Mouse (Mus musculus): ENCODE results near the gene Dbil5. TPM values are rescaled to one million over a fixed set of nuclear protein-coding genes. Genes with fewer than 3 reads are reported as not detected.

Gene Dbil5
- polyA plus RNA-seq, 2 experiments, result 0.36 to 1.1 TPM

GRCm38 (mm10) chr11:76225051-76225450, 7.6 kb downstream of the Dbil5 start:
- Histone ChIP-seq H3K9me3 (ENCODE audit: control insufficient read depth, low read length) (no peaks in the 10 kb centered on the region), H3K27ac (no peak overlapping the region), H3K27me3 (ENCODE audit: control insufficient read depth, insufficient read depth, low read length) (no peaks in the 10 kb centered on the region), H3K36me3 (replicated peaks; ENCODE audit: control insufficient read depth, insufficient read depth, low read depth) (peaks cover 15% of the 10 kb centered on the region), H3K4me2 (ENCODE audit: low read depth) (no peak overlapping the region), H3K9ac (replicated peaks) (no peak overlapping the region), H3K4me3 (ENCODE audit: insufficient read depth in 1 of 2, low read depth in 2 of 2, low read length in 2 of 2) (no peak overlapping the region), H3K4me1 (replicated peaks; ENCODE audit: control insufficient read depth in 2 of 2, insufficient read depth in 2 of 2, low read length in 1 of 2) (no peaks in the 10 kb centered on the region)
- DNase-seq (ENCODE audit: low read depth in 3 of 3, low spot score in 3 of 3), result no peak
- TF ChIP-seq CTCF (IDR thresholded peaks at IDR 0.05; ENCODE audit: low read depth), result no peak
- no peak for TF ChIP-seq EP300 (IDR thresholded peaks at IDR 0.05; ENCODE audit: low read depth)
- no peak for ATAC-seq (ENCODE audit: insufficient read depth)

GRCm38 (mm10) chr11:76236136-76236535, 18.7 kb downstream of the Dbil5 start:
- no peak for TF ChIP-seq CTCF (IDR thresholded peaks at IDR 0.05; ENCODE audit: low read depth)
- no peak for TF ChIP-seq EP300 (IDR thresholded peaks at IDR 0.05; ENCODE audit: low read depth)
- no peak for ATAC-seq (ENCODE audit: insufficient read depth)
- Histone ChIP-seq H3K27ac (no peak overlapping the region), H3K4me1 (replicated peaks; ENCODE audit: control insufficient read depth in 2 of 2, insufficient read depth in 2 of 2, low read length in 1 of 2) (no peaks in the 10 kb centered on the region), H3K36me3 (replicated peaks; ENCODE audit: control insufficient read depth, insufficient read depth, low read depth) (peaks cover 6% of the 10 kb centered on the region; the same call in 1 of the 2 replicates), H3K9ac (replicated peaks) (no peak overlapping the region), H3K27me3 (ENCODE audit: control insufficient read depth, insufficient read depth, low read length) (no peaks in the 10 kb centered on the region), H3K4me3 (ENCODE audit: insufficient read depth in 1 of 2, low read depth in 2 of 2, low read length in 2 of 2) (no peak overlapping the region), H3K9me3 (ENCODE audit: control insufficient read depth, low read length) (no peaks in the 10 kb centered on the region), H3K4me2 (ENCODE audit: low read depth) (no peak overlapping the region)
- no peak for DNase-seq (ENCODE audit: low read depth in 3 of 3, low spot score in 3 of 3)
- WGBS (ENCODE audit: insufficient replicate concordance), result 67% methylated on average over 3 of the region's 3 CpGs

GRCm38 (mm10) chr11:76239750-76240149, 22.3 kb downstream of the Dbil5 start:
- Histone ChIP-seq H3K27me3 (ENCODE audit: control insufficient read depth, insufficient read depth, low read length) (no peaks in the 10 kb centered on the region), H3K4me2 (ENCODE audit: low read depth) (no peak overlapping the region), H3K9ac (replicated peaks) (no peak overlapping the region), H3K9me3 (ENCODE audit: control insufficient read depth, low read length) (no peaks in the 10 kb centered on the region), H3K4me1 (replicated peaks; ENCODE audit: control insufficient read depth in 2 of 2, insufficient read depth in 2 of 2, low read length in 1 of 2) (peaks cover 0 to 3% of the 10 kb centered on the region in 2 experiments; a peak in 2 of 4 replicates), H3K36me3 (replicated peaks; ENCODE audit: control insufficient read depth, insufficient read depth, low read depth) (peaks cover 4% of the 10 kb centered on the region; the same call in 1 of the 2 replicates), H3K4me3 (ENCODE audit: insufficient read depth in 1 of 2, low read depth in 2 of 2, low read length in 2 of 2) (no peak overlapping the region), H3K27ac (no peak overlapping the region)
- no peak for ATAC-seq (ENCODE audit: insufficient read depth)
- TF ChIP-seq EP300 (IDR thresholded peaks at IDR 0.05; ENCODE audit: low read depth) (no peak), CTCF (IDR thresholded peaks at IDR 0.05; ENCODE audit: low read depth) (no peak)
- 79% methylated on average over 2 of the region's 2 CpGs for WGBS (ENCODE audit: insufficient replicate concordance)
- no peak for DNase-seq (ENCODE audit: low read depth in 3 of 3, low spot score in 3 of 3)

GRCm38 (mm10) chr11:76242901-76243810, 25.7 kb downstream of the Dbil5 start, which contains the start of the genes Mrm3 and Glod4:
Gene Mrm3 (plus strand): TSS chr11:76243715.
Gene Glod4 (minus strand): TSS chr11:76243725.
- peaks cover 0 to 6% of the 10 kb centered on the region in 2 experiments; a peak in 2 of 4 replicates for H3K4me1 ChIP-seq (replicated peaks; ENCODE audit: control insufficient read depth in 2 of 2, insufficient read depth in 2 of 2, low read length in 1 of 2)
- peak; percentile 74 to 79 (median 74) for DNase-seq (ENCODE audit: low read depth in 3 of 3, low spot score in 3 of 3)
- peak within 1 kb of the TSS; percentile 89 for H3K4me3 ChIP-seq (ENCODE audit: insufficient read depth in 1 of 2, low read depth in 2 of 2, low read length in 2 of 2)
- ATAC-seq (ENCODE audit: insufficient read depth), result peak; percentile 86
- no peaks in the 10 kb centered on the region for H3K9me3 ChIP-seq (ENCODE audit: control insufficient read depth, low read length)
- H3K27me3 ChIP-seq (ENCODE audit: control insufficient read depth, insufficient read depth, low read length), result no peaks in the 10 kb centered on the region
- peaks cover 4% of the 10 kb centered on the region; the same call in 1 of the 2 replicates for H3K36me3 ChIP-seq (replicated peaks; ENCODE audit: control insufficient read depth, insufficient read depth, low read depth)
- WGBS (ENCODE audit: insufficient replicate concordance), result under 1% methylated on average over 61 of the region's 61 CpGs
- H3K27ac ChIP-seq, result no peak within 1 kb of the TSS; the same call in 1 of the 2 replicates
- H3K9ac ChIP-seq (replicated peaks), result peak within 1 kb of the TSS; percentile 83
- peak within 1 kb of the TSS; percentile 79 for H3K4me2 ChIP-seq (ENCODE audit: low read depth)
- TF ChIP-seq CTCF (IDR thresholded peaks at IDR 0.05; ENCODE audit: low read depth), result no peak
- no peak for TF ChIP-seq EP300 (IDR thresholded peaks at IDR 0.05; ENCODE audit: low read depth)
